In the genomic region with DNA sequence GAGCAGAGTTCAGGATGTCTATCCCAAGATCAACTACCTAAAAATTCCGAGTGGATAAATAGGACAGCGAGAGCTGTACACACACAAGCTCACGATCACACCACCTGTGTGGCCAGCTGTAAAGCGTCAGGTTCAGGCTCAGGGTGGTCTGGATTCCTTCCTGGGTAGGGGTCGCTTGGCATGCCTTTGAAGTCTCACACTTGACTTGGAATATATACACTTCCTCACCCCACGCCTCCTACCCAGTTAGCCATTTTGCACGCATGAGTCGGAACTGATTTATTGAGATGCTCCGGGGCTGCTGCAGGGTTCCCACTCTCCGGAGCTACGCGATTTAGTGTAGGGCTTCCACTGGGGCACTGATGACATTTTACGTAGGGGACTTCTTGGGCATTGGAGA, we compare ENCODE assay signal across 22 mouse cellular contexts. TPM values are rescaled to one million over a fixed set of nuclear protein-coding genes. Genes with fewer than 3 reads are reported as not detected.
DNase-seq lines count a peak whose midpoint lies in the region; ATAC-seq and TF ChIP-seq lines count a peak whose summit lies in the region.
"Had no signal": no experiment of that assay in that cellular context is flagged by ENCODE, and none has a peak within 500 bp of the region (broad histone marks: within the 10 kb centered on the region; RNA-seq: fewer than 3 reads in every experiment).

No protein-coding gene starts in this region.

- no peak for TF ChIP-seq EP300 in stomach, postnatal 0 days (optimal IDR thresholded peaks at IDR 0.05)
- no peak for TF ChIP-seq EP300 in liver, postnatal 0 days (IDR thresholded peaks at IDR 0.05; ENCODE audit: low read depth)

- H3K9ac ChIP-seq in kidney, embryonic 14.5 days (ENCODE audit: low read depth, low read length) = no peak overlapping the region
- H3K9ac ChIP-seq in stomach, embryonic 16.5 days (ENCODE audit: low read length) = peak overlapping the region; percentile 5; the same call in 1 of the 2 replicates
- H3K9ac ChIP-seq in stomach, postnatal 0 days (ENCODE audit: low read length) = no peak overlapping the region
- no peak overlapping the region for H3K9ac ChIP-seq in limb, embryonic 12.5 days (replicated peaks)
- no peak overlapping the region for H3K9ac ChIP-seq in liver, postnatal 0 days (replicated peaks)
- H3K9ac ChIP-seq: heart, embryonic 12.5 days; midbrain, embryonic 15.5 days had no signal

- H3K9me3 ChIP-seq in kidney, embryonic 14.5 days (ENCODE audit: control insufficient read depth, low read length) = no peaks in the 10 kb centered on the region
- H3K9me3 ChIP-seq in stomach, embryonic 16.5 days (replicated peaks; ENCODE audit: control insufficient read depth, low read length) = no peaks in the 10 kb centered on the region; the same call in 1 of the 2 replicates
- H3K9me3 ChIP-seq in stomach, postnatal 0 days (ENCODE audit: control insufficient read depth, low read length) = no peaks in the 10 kb centered on the region
- no peaks in the 10 kb centered on the region for H3K9me3 ChIP-seq in limb, embryonic 12.5 days
- H3K9me3 ChIP-seq in liver, postnatal 0 days (ENCODE audit: low read length) = no peaks in the 10 kb centered on the region
- H3K9me3 ChIP-seq: heart, embryonic 12.5 days; midbrain, embryonic 15.5 days had no signal

- H3K4me2 ChIP-seq in kidney, embryonic 14.5 days (replicated peaks; ENCODE audit: low read depth, low read length) = no peak overlapping the region
- H3K4me2 ChIP-seq in stomach, embryonic 16.5 days (ENCODE audit: low read depth, low read length) = no peak overlapping the region
- no peak overlapping the region for H3K4me2 ChIP-seq in stomach, postnatal 0 days (replicated peaks; ENCODE audit: low read depth)
- 0 out of 2 replicates have a peak overlapping the region, but pooled peaks have one; percentile 6 for H3K4me2 ChIP-seq in limb, embryonic 12.5 days
- no peak overlapping the region for H3K4me2 ChIP-seq in liver, postnatal 0 days (ENCODE audit: low read depth, low read length)
- H3K4me2 ChIP-seq: heart, embryonic 12.5 days; liver, embryonic 11.5 days; midbrain, embryonic 15.5 days had no signal

- H3K4me3 ChIP-seq in kidney, embryonic 14.5 days (ENCODE audit: low read length) = no peak overlapping the region
- no peak overlapping the region for H3K4me3 ChIP-seq in stomach, embryonic 16.5 days (replicated peaks; ENCODE audit: low read length)
- H3K4me3 ChIP-seq in stomach, postnatal 0 days (ENCODE audit: low read depth, low read length) = no peak overlapping the region
- H3K4me3 ChIP-seq in limb, embryonic 12.5 days (replicated peaks) = no peak overlapping the region
- no peak overlapping the region for H3K4me3 ChIP-seq in liver, postnatal 0 days (ENCODE audit: low read depth, low read length)
- H3K4me3 ChIP-seq: heart, embryonic 12.5 days; midbrain, embryonic 15.5 days had no signal

- peak; percentile 67 for ATAC-seq in kidney, embryonic 14.5 days (ENCODE audit: low FRiP score, low TSS enrichment)
- no peak for ATAC-seq in stomach, embryonic 16.5 days (ENCODE audit: insufficient read depth, low FRiP score)
- ATAC-seq in stomach, postnatal 0 days (ENCODE audit: low FRiP score, low TSS enrichment) = no peak
- 0 out of 2 replicates have a peak, but pooled peaks have one; percentile 15 for ATAC-seq in limb, embryonic 12.5 days (ENCODE audit: insufficient number of reproducible peaks, insufficient read depth, low FRiP score, low TSS enrichment, low read depth)
- no peak for ATAC-seq in liver, postnatal 0 days
- ATAC-seq: activated CD4-positive, CD25-positive, alpha-beta regulatory T cell, adult 4 months; midbrain, embryonic 15.5 days had no signal

- no peak for DNase-seq in kidney, adult 8-10 months
- DNase-seq in stomach, postnatal 0 days (ENCODE audit: low spot score) = no peak
- DNase-seq in embryo, embryonic 11 days = peak; percentile 19
- DNase-seq in liver, postnatal 0 days = no peak
- no peak for DNase-seq in natural killer cell, adult 2 months (ENCODE audit: low spot score in 2 of 2)
- DNase-seq: B cell, adult 2 months; cerebellum, adult 2 months; cerebellum, postnatal 25 days; heart, postnatal 10 days; kidney, adult 2 months; left cerebral cortex, postnatal 4 days; lung, adult 18-20 months; right cerebral cortex, adult 18-20 months; thymus, postnatal 14 days had no signal

- TF ChIP-seq CTCF in stomach, postnatal 0 days (IDR thresholded peaks at IDR 0.05; ENCODE audit: low read depth) = no peak
- no peak for TF ChIP-seq CTCF in liver, postnatal 0 days (IDR thresholded peaks at IDR 0.05; ENCODE audit: low read depth)

- H3K4me1 ChIP-seq in kidney, embryonic 14.5 days (ENCODE audit: control insufficient read depth, insufficient read depth, low read length) = 0 out of 2 replicates have a peak, but pooled peaks cover 9% of the 10 kb centered on the region
- H3K4me1 ChIP-seq in stomach, embryonic 16.5 days (ENCODE audit: control insufficient read depth, insufficient read depth, low read length) = no peaks in the 10 kb centered on the region
- no peaks in the 10 kb centered on the region for H3K4me1 ChIP-seq in stomach, postnatal 0 days (replicated peaks; ENCODE audit: control insufficient read depth, insufficient read depth)
- peaks cover 19% of the 10 kb centered on the region for H3K4me1 ChIP-seq in limb, embryonic 12.5 days (replicated peaks)
- peaks cover 27% of the 10 kb centered on the region for H3K4me1 ChIP-seq in liver, postnatal 0 days (ENCODE audit: insufficient read depth)
- H3K4me1 ChIP-seq: heart, embryonic 12.5 days; midbrain, embryonic 15.5 days had no signal

- WGBS in kidney, embryonic 14.5 days = 20% methylated on average over 13 of the region's 13 CpGs
- WGBS in stomach, embryonic 16.5 days = 28% methylated on average over 13 of the region's 13 CpGs
- WGBS in stomach, postnatal 0 days = 45% methylated on average over 13 of the region's 13 CpGs
- WGBS in limb, embryonic 12.5 days = 36% methylated on average over 13 of the region's 13 CpGs
- WGBS in liver, postnatal 0 days (ENCODE audit: insufficient replicate concordance) = 81% methylated on average over 13 of the region's 13 CpGs

- H3K36me3 ChIP-seq in kidney, embryonic 14.5 days (ENCODE audit: control insufficient read depth, insufficient read depth, low read length) = no peaks in the 10 kb centered on the region
- no peaks in the 10 kb centered on the region for H3K36me3 ChIP-seq in stomach, embryonic 16.5 days (ENCODE audit: control insufficient read depth, insufficient read depth, low read length)
- no peaks in the 10 kb centered on the region for H3K36me3 ChIP-seq in stomach, postnatal 0 days (ENCODE audit: control insufficient read depth, insufficient read depth, low read length)
- H3K36me3 ChIP-seq in limb, embryonic 12.5 days = no peaks in the 10 kb centered on the region
- no peaks in the 10 kb centered on the region for H3K36me3 ChIP-seq in liver, postnatal 0 days (replicated peaks; ENCODE audit: insufficient read depth, low read length)
- H3K36me3 ChIP-seq: heart, embryonic 12.5 days; midbrain, embryonic 15.5 days had no signal

- H3K27ac ChIP-seq in kidney, embryonic 14.5 days (ENCODE audit: low read depth, low read length) = no peak overlapping the region
- no peak overlapping the region for H3K27ac ChIP-seq in stomach, embryonic 16.5 days (ENCODE audit: low read length)
- no peak overlapping the region for H3K27ac ChIP-seq in stomach, postnatal 0 days (replicated peaks)
- H3K27ac ChIP-seq in limb, embryonic 12.5 days = no peak overlapping the region
- H3K27ac ChIP-seq in liver, postnatal 0 days (ENCODE audit: low read depth) = no peak overlapping the region
- H3K27ac ChIP-seq: midbrain, embryonic 15.5 days had no signal

- no peaks in the 10 kb centered on the region for H3K27me3 ChIP-seq in kidney, embryonic 14.5 days (ENCODE audit: control insufficient read depth, insufficient read depth, low read length)
- no peaks in the 10 kb centered on the region for H3K27me3 ChIP-seq in stomach, embryonic 16.5 days (ENCODE audit: control insufficient read depth, insufficient read depth, low read length)
- no peaks in the 10 kb centered on the region for H3K27me3 ChIP-seq in stomach, postnatal 0 days (ENCODE audit: control insufficient read depth, insufficient read depth, low read length)
- no peaks in the 10 kb centered on the region for H3K27me3 ChIP-seq in limb, embryonic 12.5 days
- no peaks in the 10 kb centered on the region for H3K27me3 ChIP-seq in liver, postnatal 0 days (ENCODE audit: insufficient read depth, low read length)
- H3K27me3 ChIP-seq: CH12.LX; heart, embryonic 12.5 days; midbrain, embryonic 15.5 days had no signal

RNA-seq across cellular contexts. Expression of a gene that starts 20.7 kb away (rescaled TPM):
- polyA plus RNA-seq in kidney, embryonic 14.5 days (2014; fragmentation: Nextera tagmentation; extraction: Ambion mirVana) = 26.0 and 28.7 TPM in 2 replicates
- polyA plus RNA-seq in stomach, embryonic 16.5 days (2015; fragmentation: Nextera tagmentation; extraction: Ambion mirVana) = 18.2 and 18.6 TPM in 2 replicates
- 10.6 and 12.0 TPM in 2 replicates for polyA plus RNA-seq in stomach, postnatal 0 days (2015; fragmentation: Nextera tagmentation; extraction: Ambion mirVana)
- 27.1 and 30.0 TPM in 2 replicates for polyA plus RNA-seq in limb, embryonic 12.5 days (2016; fragmentation: Nextera tagmentation; extraction: Ambion mirVana)
- polyA plus RNA-seq in liver, postnatal 0 days (2015; fragmentation: Nextera tagmentation; extraction: Ambion mirVana) = 7.3 and 8.0 TPM in 2 replicates

Comparison
In these comparisons a context has a peak if more than half of its experiments do, and no peak if none do; other contexts are left out.
1. ATAC-seq: peak in kidney, embryonic 14.5 days (single experiment) and limb, embryonic 12.5 days (single experiment); none in stomach, embryonic 16.5 days (single experiment), stomach, postnatal 0 days (single experiment) and liver, postnatal 0 days (single experiment).